Mouse (Mus musculus) embryonic facial prominence, embryonic 14.5 days (tissue): ENCODE data around the gene Gm10376. TPM values are rescaled to one million over a fixed set of nuclear protein-coding genes. Genes with fewer than 3 reads are reported as not detected.
"Not testable (repeated sequence)": the region's sequence is repeated elsewhere in the genome, so short reads cannot be mapped to it uniquely, and the experiment has no call there.

Experiments
- ATAC-seq: fragments of 200-750 bp; cut with Nextera tagmentation; 2 replicates; pipeline ENCODE4 v1.8.0; 2017; ENCODE audit warnings: low read depth, moderate number of reproducible peaks, moderate TSS enrichment
- DNase-seq: peaks from one replicate; pipeline ENCODE4 v3.0.0-alpha.2; 2015; ENCODE audit warnings: low spot score
- H3K27ac ChIP-seq: fragments of 300-500 bp; sonication (generic); replicated peaks from 2 replicates; pipeline ENCODE4 v1.5.1; 2014; ENCODE audit warnings: low read depth, mild to moderate bottlenecking, low read length, moderate library complexity
- H3K27me3 ChIP-seq: fragments of 300-500 bp; sonication (generic); replicated peaks from 2 replicates; pipeline ENCODE4 v1.6.1; 2014; ENCODE audit warnings: low read length; ENCODE audit not compliant: control insufficient read depth, insufficient read depth
- H3K36me3 ChIP-seq: fragments of 300-500 bp; sonication (generic); 2 replicates; pipeline ENCODE4 v1.6.1; 2014; ENCODE audit warnings: low read length, mixed read lengths; ENCODE audit not compliant: control insufficient read depth, insufficient read depth
- H3K4me1 ChIP-seq: fragments of 300-500 bp; sonication (generic); 2 replicates; pipeline ENCODE4 v1.6.1; 2014; ENCODE audit warnings: antibody characterized with exemption, low read length; ENCODE audit not compliant: control insufficient read depth, insufficient read depth
- H3K4me2 ChIP-seq: fragments of 300-500 bp; sonication (generic); 2 replicates; pipeline ENCODE4 v1.6.1; 2014; ENCODE audit warnings: low read depth, mild to moderate bottlenecking, low read length, moderate library complexity, mixed read lengths
- H3K4me3 ChIP-seq: fragments of 300-500 bp; sonication (generic); 2 replicates; pipeline ENCODE4 v1.5.1; 2014; ENCODE audit warnings: low read depth, mild to moderate bottlenecking, low read length
- H3K9ac ChIP-seq: fragments of 300-500 bp; sonication (generic); 2 replicates; pipeline ENCODE4 v1.6.1; 2014; ENCODE audit warnings: low read depth, mild to moderate bottlenecking, low read length, moderate library complexity, mixed read lengths
- H3K9me3 ChIP-seq: fragments of 300-500 bp; sonication (generic); 2 replicates; pipeline ENCODE4 v1.6.1; 2016; ENCODE audit warnings: low read length; ENCODE audit not compliant: control insufficient read depth
- WGBS: fragments of 180-500 bp; shearing (Covaris S2); extraction: QIAGEN DNeasy Blood & Tissue Kit; methylation state at CpG from one replicate; pipeline ENCODE4 v1.1.7; 2014; 5-methylcytosine and 5-hydroxymethylcytosine counted together
- polyA plus RNA-seq: library from polyadenylated mRNA; unstranded; fragments of >200 nt; fragmentation: Nextera tagmentation; extraction: Ambion mirVana; gene quantifications from 2 replicates; pipeline ENCODE4 v1.2.1, GENCODE M21; 2014

Gm10376 gene
- not detected in 2 replicates for polyA plus RNA-seq

DNA sequence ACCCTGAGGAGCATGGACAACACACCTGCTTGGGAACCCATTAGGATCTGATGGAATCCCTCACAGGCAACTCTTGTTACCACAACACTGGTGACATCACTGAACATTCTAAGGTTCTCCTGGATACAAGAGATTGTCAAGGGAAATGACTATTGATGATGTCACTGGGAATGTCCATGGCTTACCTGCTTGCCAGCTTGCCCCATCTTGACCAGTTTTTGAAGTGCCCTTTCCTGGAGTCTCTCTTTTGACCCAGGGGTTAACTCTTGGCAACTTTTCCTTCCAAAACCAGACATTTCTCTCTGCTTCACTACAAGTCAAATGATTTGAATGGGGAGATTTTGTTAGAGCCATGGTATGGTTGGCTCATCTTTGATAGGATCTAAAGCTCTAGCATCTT lies at the start of gene Gm10376:
Gm10376 (minus strand) TSS at position 101 of the 400 bp plus-strand sequence.
- not testable (repeated sequence) for H3K36me3 ChIP-seq, H3K4me1 ChIP-seq, DNase-seq, H3K27me3 ChIP-seq, ATAC-seq, H3K27ac ChIP-seq, H3K4me2 ChIP-seq, H3K9ac ChIP-seq, H3K9me3 ChIP-seq, H3K4me3 ChIP-seq

DNA sequence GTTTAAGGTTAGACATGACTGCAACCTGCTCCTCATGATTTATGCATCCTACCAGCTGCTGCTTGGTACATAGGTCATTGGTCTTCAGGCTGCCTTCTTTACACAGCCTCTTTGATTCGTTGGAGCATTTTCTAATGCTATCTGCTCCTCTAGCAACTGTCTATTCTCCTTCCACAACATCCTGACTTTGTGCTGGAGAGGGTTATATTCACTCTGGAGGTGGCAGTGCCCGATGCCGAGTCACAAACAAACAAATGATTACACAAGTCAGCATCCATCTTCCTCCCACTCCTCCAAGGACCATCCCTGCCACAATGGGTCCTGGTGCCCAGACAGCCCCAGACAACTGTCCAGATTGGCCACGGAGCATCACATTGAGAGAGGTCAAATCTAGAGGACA lies 44.8 kb upstream of the Gm10376 start:
- not testable (repeated sequence) for ATAC-seq, H3K36me3 ChIP-seq, H3K27ac ChIP-seq, H3K9ac ChIP-seq, H3K27me3 ChIP-seq, DNase-seq, H3K4me2 ChIP-seq, H3K9me3 ChIP-seq, H3K4me3 ChIP-seq, H3K4me1 ChIP-seq
- WGBS = 66% methylated on average over 4 of the region's 4 CpGs

- not testable (repeated sequence) for ATAC-seq, DNase-seq, H3K27me3 ChIP-seq, H3K9ac ChIP-seq, H3K4me1 ChIP-seq, H3K27ac ChIP-seq, H3K36me3 ChIP-seq, H3K4me3 ChIP-seq, H3K4me2 ChIP-seq, H3K9me3 ChIP-seq
- 60% methylated on average over 3 of the region's 3 CpGs for WGBS
Measured at GRCm38 (mm10) chr14:43058063-43058462, 42.6 kb upstream of the Gm10376 start.

- H3K9ac ChIP-seq, H3K36me3 ChIP-seq, H3K4me3 ChIP-seq, H3K27ac ChIP-seq, H3K4me2 ChIP-seq, H3K27me3 ChIP-seq, ATAC-seq, H3K4me1 ChIP-seq, DNase-seq, H3K9me3 ChIP-seq: not testable (repeated sequence)
- no CpG with 5 or more reads among the region's 1 CpGs for WGBS
Measured at GRCm38 (mm10) chr14:42993524-42993923, 21.9 kb downstream of the Gm10376 start, which contains the start of gene Gm8082. Gene Gm8082, minus strand, starts transcription at chr14:42993624.

Other genes with a start within 250 kb of the Gm10376 start
- gene Gm3015, start 246.8 kb downstream of the Gm10376 start, polyA plus RNA-seq = not detected in 2 replicates
- not detected in 2 replicates for gene Gm10377, start 217.6 kb downstream of the Gm10376 start, polyA plus RNA-seq
- not detected in 2 replicates for gene Gm21977, start 162.2 kb downstream of the Gm10376 start, polyA plus RNA-seq
- not detected in 2 replicates for gene Gm8082, start 22.0 kb downstream of the Gm10376 start, polyA plus RNA-seq
- not detected in 2 replicates for gene Gm8094, start 61.0 kb upstream of the Gm10376 start, polyA plus RNA-seq
- not detected in 2 replicates for gene Gm8104, start 85.0 kb upstream of the Gm10376 start, polyA plus RNA-seq
- not detected in 2 replicates for gene Gm7233, start 164.2 kb upstream of the Gm10376 start, polyA plus RNA-seq
- not detected in 2 replicates for gene Gm8122, start 219.7 kb upstream of the Gm10376 start, polyA plus RNA-seq
- gene Gm8126, start 243.0 kb upstream of the Gm10376 start, polyA plus RNA-seq = not detected in 2 replicates